Mouse (Mus musculus) CH12.LX (cell line): ENCODE measurements around the gene Adamts5. TPM values are rescaled to one million over a fixed set of nuclear protein-coding genes. Genes with fewer than 3 reads are reported as not detected.

Experiments used
- DNase-seq: peaks from one replicate; pipeline ENCODE4 v3.0.0-alpha.2; 2013; ENCODE audit errors: extremely low read depth
- H3K27ac ChIP-seq: 2 replicates; pipeline ENCODE4 v1.5.1; 2012; ENCODE audit warnings: low read depth, mild to moderate bottlenecking, control low read depth, moderate library complexity; ENCODE audit not compliant: insufficient read depth
- H3K27me3 ChIP-seq: replicated peaks from 2 replicates; pipeline ENCODE3; 2012; ENCODE audit warnings: inconsistent platforms
- H3K36me3 ChIP-seq, 2 experiments: replicated peaks in 1 of 2; 2 replicates each; pipeline versions ENCODE3 to v1.6.1; 2012; ENCODE audit warnings: inconsistent platforms in 1 of 2, low read length in 1 of 2, mild to moderate bottlenecking in 1 of 2, mixed read lengths in 1 of 2, moderate library complexity in 1 of 2; ENCODE audit not compliant: control insufficient read depth in 1 of 2, insufficient read depth in 1 of 2
- H3K4me1 ChIP-seq, 2 experiments: 2 replicates each; pipeline ENCODE4 v1.6.1; 2012; ENCODE audit warnings: inconsistent platforms in 1 of 2, moderate library complexity in 1 of 2; ENCODE audit not compliant: insufficient read depth in 2 of 2, control insufficient read depth in 1 of 2
- H3K4me2 ChIP-seq: 2 replicates; pipeline ENCODE4 v1.6.1; 2012; ENCODE audit warnings: low read depth, mild to moderate bottlenecking, control low read depth; ENCODE audit not compliant: poor library complexity, insufficient read depth, severe bottlenecking
- H3K4me3 ChIP-seq, 3 experiments: fragments of 150-350 bp in 1 of 3; sonication (generic) in 1 of 3; replicated peaks in 1 of 3; 2 replicates each; pipeline versions ENCODE3 to v1.5.1; 2011 to 2012; ENCODE audit warnings: low read depth in 2 of 3, low read length in 2 of 3, mild to moderate bottlenecking in 2 of 3, moderate library complexity in 2 of 3, control low read depth in 1 of 3, improper control_type of control experiment in 1 of 3, inconsistent platforms in 1 of 3, mixed read lengths in 1 of 3; ENCODE audit not compliant: poor library complexity in 1 of 3
- H3K79me2 ChIP-seq: replicated peaks from 2 replicates; pipeline ENCODE4 v1.6.1; 2012; ENCODE audit warnings: mild to moderate bottlenecking, moderate library complexity; ENCODE audit not compliant: control insufficient read depth, poor library complexity, insufficient read depth, severe bottlenecking; ENCODE audit errors: extremely low read depth
- H3K9ac ChIP-seq: 2 replicates; pipeline ENCODE4 v1.6.1; 2012; ENCODE audit warnings: low read depth, mild to moderate bottlenecking, control low read depth, moderate library complexity; ENCODE audit not compliant: insufficient read depth
- H3K9me3 ChIP-seq: replicated peaks from 2 replicates; pipeline ENCODE3; 2012; ENCODE audit warnings: low read length, inconsistent platforms, mixed read lengths
- CHD1 ChIP-seq: IDR thresholded peaks from 2 replicates; pipeline ENCODE4 v1.6.1; 2012; ENCODE audit warnings: low read depth, low read length, improper control_type of control experiment, inconsistent platforms
- CHD2 ChIP-seq: IDR thresholded peaks from 2 replicates; pipeline ENCODE4 v1.6.1; 2011; ENCODE audit warnings: low read length, improper control_type of control experiment
- E2F4 ChIP-seq: IDR thresholded peaks from 2 replicates; pipeline ENCODE4 v1.6.1; 2011; ENCODE audit warnings: low read depth, low read length, improper control_type of control experiment; ENCODE audit not compliant: insufficient replicate concordance
- EP300 ChIP-seq: IDR thresholded peaks from 2 replicates; pipeline ENCODE4 v1.6.1; 2011; ENCODE audit warnings: low read length, improper control_type of control experiment
- ETS1 ChIP-seq: conservative IDR thresholded peaks from 2 replicates; pipeline ENCODE4 v1.6.1; 2012; ENCODE audit warnings: low read depth, mild to moderate bottlenecking, inconsistent platforms, low read length, improper control_type of control experiment, moderate library complexity
- HCFC1 ChIP-seq: IDR thresholded peaks from 2 replicates; pipeline ENCODE4 v1.6.1; 2012; ENCODE audit warnings: low read depth, mild to moderate bottlenecking, inconsistent platforms, low read length, improper control_type of control experiment
- JUN ChIP-seq: IDR thresholded peaks from 2 replicates; pipeline ENCODE4 v1.6.1; 2011; ENCODE audit warnings: low read depth, mild to moderate bottlenecking, low read length, improper control_type of control experiment, moderate library complexity; ENCODE audit not compliant: insufficient read depth
- MEF2A ChIP-seq: IDR thresholded peaks from 2 replicates; pipeline ENCODE4 v1.6.1; 2014; ENCODE audit warnings: low read depth, mild to moderate bottlenecking, inconsistent platforms, low read length, improper control_type of control experiment, borderline replicate concordance
- PAX5 ChIP-seq: IDR thresholded peaks from 2 replicates; pipeline ENCODE4 v1.6.1; 2012; ENCODE audit warnings: low read length, inconsistent platforms, mixed read lengths
- RAD21 ChIP-seq: IDR thresholded peaks from 2 replicates; pipeline ENCODE4 v1.6.1; 2011; ENCODE audit warnings: low read depth, mild to moderate bottlenecking, low read length, improper control_type of control experiment, moderate library complexity
- RCOR1 ChIP-seq: conservative IDR thresholded peaks from 2 replicates; pipeline ENCODE4 v1.6.1; 2012; ENCODE audit warnings: low read depth, mild to moderate bottlenecking, inconsistent platforms, low read length, improper control_type of control experiment
- SMC3 ChIP-seq: IDR thresholded peaks from 2 replicates; pipeline ENCODE4 v1.6.1; 2011; ENCODE audit warnings: low read depth, low read length, improper control_type of control experiment
- TBP ChIP-seq: conservative IDR thresholded peaks from 2 replicates; pipeline ENCODE4 v1.6.1; 2011; ENCODE audit warnings: low read depth, low read length, improper control_type of control experiment
- TCF12 ChIP-seq: IDR thresholded peaks from 2 replicates; pipeline ENCODE4 v1.6.1; 2014; ENCODE audit warnings: low read depth, mild to moderate bottlenecking, inconsistent platforms, low read length, improper control_type of control experiment
- UBTF ChIP-seq: IDR thresholded peaks from 2 replicates; pipeline ENCODE4 v1.6.1; 2012; ENCODE audit warnings: low read depth, mild to moderate bottlenecking, inconsistent platforms, low read length, improper control_type of control experiment, moderate library complexity
- USF1 ChIP-seq: IDR thresholded peaks from 2 replicates; pipeline ENCODE4 v1.6.1; 2014; ENCODE audit warnings: low read depth, mild to moderate bottlenecking, inconsistent platforms, low read length, improper control_type of control experiment
- USF2 ChIP-seq: conservative IDR thresholded peaks from 2 replicates; pipeline ENCODE4 v1.6.1; 2011; ENCODE audit warnings: low read depth, low read length, improper control_type of control experiment
- ZC3H11A ChIP-seq: IDR thresholded peaks from 2 replicates; pipeline ENCODE4 v1.6.1; 2012; ENCODE audit warnings: low read depth, mild to moderate bottlenecking, inconsistent platforms, low read length, improper control_type of control experiment
- ZNF384 ChIP-seq: IDR thresholded peaks from 2 replicates; pipeline ENCODE4 v1.6.1; 2012; ENCODE audit warnings: low read depth, low read length, improper control_type of control experiment, inconsistent platforms
- dilution Hi-C: fragments of 300-500 bp; cut with MboI; formaldehyde crosslinking; loops from 2 replicates; pipeline ENCODE4 v1.14.3; 2020; ENCODE audit warnings: low sequenced_read_pairs; ENCODE audit not compliant: extremely low pct_unique_long_range_greater_than_20kb, extremely low pct_ligation_motif_present
- in situ Hi-C: fragments of 300-500 bp; cut with MboI; formaldehyde crosslinking; loops from 3 replicates; pipeline ENCODE4 v1.14.3; 2019; ENCODE audit warnings: low sequenced_read_pairs, low pct_ligation_motif_present, low pct_unique_long_range_greater_than_20kb, mixed read lengths
- polyA plus RNA-seq: library from polyadenylated mRNA; unstranded; fragments of >175 nt; gene quantifications from 2 replicates; pipeline ENCODE4 v1.2.1, GENCODE M21; 2012; ENCODE audit warnings: low read depth; ENCODE audit not compliant: insufficient read length
- total RNA-seq, 2 experiments: library from RNA; depleted of rRNA; stranded (reverse); fragments of 300-350 nt in 1 of 2; fragments of >200 nt in 1 of 2; gene quantifications; 2 replicates each; pipeline ENCODE4 v1.2.3; 2012 to 2014

The Adamts5 gene
- total and polyA plus RNA-seq, 3 experiments: not detected

GRCm38 (mm10) chr16:85899301-85899721 lies 2.3 kb downstream of the Adamts5 start:
- Histone ChIP-seq H3K27me3 (no peaks in the 10 kb centered on the region), H3K9ac (no peak overlapping the region), H3K9me3 (peaks cover 17% of the 10 kb centered on the region), H3K4me3 (no peak overlapping the region), H3K4me1 (peaks cover 0 to 6% of the 10 kb centered on the region in 2 experiments; a peak in 2 of 4 replicates), H3K36me3 (no peaks in the 10 kb centered on the region), H3K27ac (no peak overlapping the region), H3K4me2 (no peak overlapping the region), H3K79me2 (no peaks in the 10 kb centered on the region)
- no peak for TF ChIP-seq TCF12
- TF ChIP-seq USF2: no peak
- TF ChIP-seq ZNF384: no peak
- TF ChIP-seq CHD2: no peak
- TF ChIP-seq TBP: no peak
- TF ChIP-seq RAD21: no peak
- no peak for TF ChIP-seq EP300
- TF ChIP-seq USF1: no peak
- TF ChIP-seq ETS1: no peak
- TF ChIP-seq ZC3H11A: no peak
- dilution Hi-C loops (no loop called here), in situ Hi-C loops (no loop called here)
- no peak for DNase-seq

DNA sequence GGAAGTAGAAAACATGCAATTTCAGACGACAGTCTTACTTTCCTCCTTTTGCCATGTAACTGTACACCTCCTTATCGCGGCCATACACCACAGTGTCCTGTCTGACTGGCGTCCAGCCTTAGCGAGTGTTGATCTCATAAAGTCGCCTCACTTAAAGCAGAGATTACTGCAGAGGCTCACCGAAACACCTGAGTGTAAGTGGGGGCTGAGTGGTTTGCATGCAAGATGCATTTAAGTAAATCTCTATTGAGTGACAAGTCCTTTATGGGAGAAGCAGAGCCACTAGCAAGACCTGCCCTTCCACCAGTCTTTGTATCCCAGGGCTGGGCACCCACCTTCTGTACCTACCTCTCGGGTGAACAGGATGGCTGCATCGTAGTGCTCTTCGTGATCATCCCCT lies 2.8 kb downstream of the Adamts5 start:
- Histone ChIP-seq H3K9me3 (peaks cover 17% of the 10 kb centered on the region), H3K27ac (no peak overlapping the region), H3K4me2 (no peak overlapping the region), H3K79me2 (no peaks in the 10 kb centered on the region), H3K36me3 (no peaks in the 10 kb centered on the region), H3K27me3 (no peaks in the 10 kb centered on the region), H3K9ac (no peak overlapping the region), H3K4me3 (no peak overlapping the region), H3K4me1 (peaks cover 0 to 1% of the 10 kb centered on the region in 2 experiments; a peak in 1 of 4 replicates)
- DNase-seq: no peak
- no peak for TF ChIP-seq RAD21
- TF ChIP-seq HCFC1: no peak
- no peak for TF ChIP-seq PAX5
- TF ChIP-seq CHD1: no peak
- no peak for TF ChIP-seq JUN
- TF ChIP-seq RCOR1: no peak
- TF ChIP-seq MEF2A: no peak
- TF ChIP-seq UBTF: no peak
- no peak for TF ChIP-seq E2F4
- TF ChIP-seq SMC3: no peak
- TF ChIP-seq CHD2: no peak
- no peak for TF ChIP-seq ZC3H11A
- in situ Hi-C loops: no loop called here
- dilution Hi-C loops: no loop called here
